Mouse (Mus musculus) heart, embryonic 13.5 days (tissue): ENCODE data around the gene Rabep1. TPM values are rescaled to one million over a fixed set of nuclear protein-coding genes. Genes with fewer than 3 reads are reported as not detected.
A peak's percentile ranks its signal among the peaks of the same experiment; 100 is the strongest.
"Not testable (repeated sequence)": the region's sequence is repeated elsewhere in the genome, so short reads cannot be mapped to it uniquely, and the experiment has no call there.

Experiments used
- ATAC-seq: fragments of 200-750 bp; cut with Nextera tagmentation; 2 replicates; pipeline ENCODE4 v1.8.0; 2017; ENCODE audit warnings: moderate TSS enrichment; ENCODE audit not compliant: insufficient number of reproducible peaks, low FRiP score, low TSS enrichment; ENCODE audit errors: extremely low read depth
- H3K27ac ChIP-seq: fragments of 300-500 bp; sonication (generic); replicated peaks from 2 replicates; pipeline ENCODE4 v1.5.1; 2015; ENCODE audit warnings: moderate library complexity, mild to moderate bottlenecking, inconsistent platforms
- H3K27me3 ChIP-seq: fragments of 300-500 bp; sonication (generic); replicated peaks from 2 replicates; pipeline ENCODE4 v1.6.1; 2015; ENCODE audit warnings: mild to moderate bottlenecking, inconsistent platforms
- H3K36me3 ChIP-seq: fragments of 300-500 bp; sonication (generic); 2 replicates; pipeline ENCODE4 v1.6.1; 2015; ENCODE audit warnings: mild to moderate bottlenecking, inconsistent platforms
- H3K4me1 ChIP-seq: fragments of 300-500 bp; sonication (generic); 2 replicates; pipeline ENCODE4 v1.6.1; 2015; ENCODE audit warnings: inconsistent platforms
- H3K4me2 ChIP-seq: fragments of 300-500 bp; sonication (generic); 2 replicates; pipeline ENCODE4 v1.6.1; 2015; ENCODE audit warnings: inconsistent platforms, mild to moderate bottlenecking, moderate library complexity
- H3K4me3 ChIP-seq: fragments of 300-500 bp; sonication (generic); 2 replicates; pipeline ENCODE4 v1.5.1; 2015; ENCODE audit warnings: moderate library complexity, mild to moderate bottlenecking, inconsistent platforms
- H3K9ac ChIP-seq: fragments of 300-500 bp; sonication (generic); 2 replicates; pipeline ENCODE4 v1.6.1; 2015; ENCODE audit warnings: inconsistent platforms, mild to moderate bottlenecking, moderate library complexity
- H3K9me3 ChIP-seq: fragments of 300-500 bp; sonication (generic); 2 replicates; pipeline ENCODE4 v1.6.1; 2016; ENCODE audit warnings: inconsistent platforms
- WGBS: fragments of 180-500 bp; shearing (Covaris S2); methylation state at CpG from one replicate; pipeline ENCODE4 v1.1.7; 2015; ENCODE audit warnings: mixed read lengths; 5-methylcytosine and 5-hydroxymethylcytosine counted together
- polyA plus RNA-seq: library from polyadenylated mRNA; unstranded; fragments of >200 nt; fragmentation: Nextera tagmentation; extraction: Ambion mirVana; gene quantifications from 2 replicates; pipeline ENCODE4 v1.2.1, GENCODE M21; 2015

The Rabep1 gene
- polyA plus RNA-seq, 1 experiment from 2014 or later = 28.3 TPM

DNA sequence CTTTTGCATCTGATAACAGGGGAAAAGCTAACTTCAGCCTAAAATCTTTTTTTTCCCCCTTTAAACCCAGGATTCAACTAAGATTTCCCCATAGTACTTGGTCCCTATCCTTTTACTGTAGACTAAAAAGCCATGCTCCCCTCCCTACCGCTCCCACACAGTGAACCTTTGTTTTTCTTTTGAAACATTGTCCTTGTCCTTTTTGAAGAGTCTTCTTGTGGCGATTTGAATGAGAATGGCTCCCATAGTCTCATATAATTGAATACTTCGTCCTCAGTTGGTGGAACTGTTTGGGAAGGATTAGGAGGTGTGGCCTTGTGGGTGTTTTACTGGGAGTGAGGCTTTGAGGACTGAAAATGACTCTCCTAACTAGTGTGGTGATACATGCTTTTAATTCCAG lies 10.7 kb upstream of the Rabep1 start:
- Histone ChIP-seq H3K4me2 (no peak overlapping the region), H3K36me3 (no peaks in the 10 kb centered on the region), H3K4me1 (no peaks in the 10 kb centered on the region), H3K4me3 (no peak overlapping the region), H3K27ac (no peak overlapping the region), H3K9ac (no peak overlapping the region), H3K9me3 (peaks cover 5% of the 10 kb centered on the region; the same call in 1 of the 2 replicates), H3K27me3 (no peaks in the 10 kb centered on the region; the same call in 1 of the 2 replicates)
- WGBS = 72% methylated on average over 3 of the region's 3 CpGs
- ATAC-seq = no peak

DNA sequence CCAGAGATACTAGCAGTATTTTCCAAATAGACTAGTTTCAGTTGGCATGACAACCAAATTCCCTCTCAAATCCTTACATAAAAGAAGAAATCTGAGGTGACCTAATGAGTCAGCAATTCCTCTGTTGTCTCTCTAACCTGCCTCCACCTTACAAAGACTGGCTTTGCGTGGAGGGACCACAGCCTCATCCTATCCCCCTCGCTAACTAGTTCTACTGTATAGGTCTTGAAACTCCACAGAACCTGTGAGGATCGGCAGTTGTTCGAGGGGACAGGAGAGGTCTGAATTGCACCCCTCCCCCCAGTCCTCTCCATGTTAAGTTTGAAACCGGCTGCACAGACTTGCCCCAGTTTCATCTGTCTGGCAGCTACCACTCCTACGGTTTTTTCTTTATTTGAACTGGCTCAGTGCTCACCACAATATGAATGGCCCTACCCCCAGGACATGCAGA lies 9.2 kb upstream of the Rabep1 start:
- Histone ChIP-seq H3K4me2 (no peak overlapping the region), H3K27me3 (no peaks in the 10 kb centered on the region; the same call in 1 of the 2 replicates), H3K9me3 (peaks cover 5% of the 10 kb centered on the region; the same call in 1 of the 2 replicates), H3K27ac (no peak overlapping the region), H3K4me3 (no peak overlapping the region), H3K36me3 (no peaks in the 10 kb centered on the region), H3K4me1 (no peaks in the 10 kb centered on the region), H3K9ac (no peak overlapping the region)
- ATAC-seq = no peak
- WGBS = 66% methylated on average over 6 of the region's 6 CpGs

DNA sequence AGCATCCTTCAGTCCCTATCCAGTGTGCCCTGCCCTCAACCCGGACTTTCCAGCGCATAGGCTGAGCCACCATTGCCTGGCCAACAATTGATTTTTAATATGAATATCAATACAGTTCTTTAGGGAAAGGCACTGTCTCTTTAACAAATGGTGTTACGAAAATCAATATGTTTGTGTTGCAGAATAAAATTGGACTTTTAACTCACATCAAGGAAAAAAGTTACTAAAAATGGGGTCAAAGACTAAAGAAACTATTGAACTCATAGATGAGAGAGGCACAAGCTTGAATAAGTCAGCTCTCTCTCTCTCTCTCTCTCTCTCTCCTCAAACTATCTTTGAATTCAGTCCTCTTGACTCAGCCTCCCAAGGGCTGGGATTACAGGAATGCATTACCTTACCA lies 7.5 kb upstream of the Rabep1 start:
- no peak overlapping the region for H3K27ac ChIP-seq
- H3K9ac ChIP-seq = no peak overlapping the region
- no peak for ATAC-seq
- peaks cover 5% of the 10 kb centered on the region; the same call in 1 of the 2 replicates for H3K9me3 ChIP-seq
- no peaks in the 10 kb centered on the region for H3K36me3 ChIP-seq
- WGBS = 85% methylated on average over 3 of the region's 3 CpGs
- H3K4me2 ChIP-seq = no peak overlapping the region
- H3K4me1 ChIP-seq = no peaks in the 10 kb centered on the region
- no peaks in the 10 kb centered on the region for H3K27me3 ChIP-seq
- H3K4me3 ChIP-seq = no peak overlapping the region

DNA sequence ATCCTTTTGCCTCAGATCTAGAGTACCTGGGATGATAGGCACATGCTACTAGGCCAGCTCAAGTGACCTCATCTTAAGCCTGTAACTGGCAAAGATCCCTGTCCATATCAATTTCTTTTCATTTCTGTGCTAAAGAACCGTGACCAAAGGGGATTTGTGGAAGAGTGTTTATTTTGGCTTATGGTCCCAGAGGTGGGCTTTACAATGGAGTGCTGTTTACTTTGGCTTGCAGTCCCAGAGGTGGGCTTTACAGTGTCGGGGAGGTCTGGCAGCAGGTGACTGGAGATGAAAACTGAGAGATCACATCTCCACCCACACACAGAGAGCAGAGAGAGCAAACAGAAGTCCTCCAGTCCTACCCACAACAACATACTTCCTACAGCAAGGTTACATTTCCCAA lies 6.0 kb upstream of the Rabep1 start:
- H3K4me2 ChIP-seq = no peak overlapping the region
- H3K9ac ChIP-seq = no peak overlapping the region
- H3K27me3 ChIP-seq = no peaks in the 10 kb centered on the region
- no peak overlapping the region for H3K4me3 ChIP-seq
- WGBS = 31% methylated on average over 2 of the region's 2 CpGs
- H3K27ac ChIP-seq = no peak overlapping the region
- peaks cover 2% of the 10 kb centered on the region for H3K4me1 ChIP-seq
- H3K9me3 ChIP-seq = peaks cover 5% of the 10 kb centered on the region; the same call in 1 of the 2 replicates
- no peak for ATAC-seq
- no peaks in the 10 kb centered on the region for H3K36me3 ChIP-seq

DNA sequence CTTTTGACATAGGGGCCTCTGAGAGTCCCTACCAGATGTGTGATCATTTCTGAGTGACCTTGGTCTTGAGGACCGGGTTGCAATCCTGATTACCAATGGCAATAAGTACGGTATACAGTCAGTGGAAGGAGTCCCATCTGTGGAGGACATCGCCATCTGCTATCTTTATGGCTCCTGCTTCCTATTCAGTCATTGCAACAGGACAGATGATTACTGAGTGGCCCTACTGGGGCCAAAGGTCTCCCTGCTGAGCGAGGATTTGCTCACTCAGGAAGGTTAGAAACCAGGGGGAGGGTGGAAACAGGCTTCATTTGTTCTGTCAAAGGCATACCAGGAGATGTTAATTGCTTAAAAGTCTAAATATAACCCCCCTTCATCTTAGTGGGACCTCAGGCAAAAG lies 1.6 kb upstream of the Rabep1 start:
- Histone ChIP-seq H3K27me3 (no peaks in the 10 kb centered on the region), H3K4me3 (no peak overlapping the region), H3K4me2 (no peak overlapping the region), H3K27ac (no peak overlapping the region), H3K9ac (no peak overlapping the region), H3K4me1 (peaks cover 24% of the 10 kb centered on the region), H3K9me3 (no peaks in the 10 kb centered on the region), H3K36me3 (no peaks in the 10 kb centered on the region)
- 63% methylated on average over 4 of the region's 4 CpGs for WGBS
- no peak for ATAC-seq

DNA sequence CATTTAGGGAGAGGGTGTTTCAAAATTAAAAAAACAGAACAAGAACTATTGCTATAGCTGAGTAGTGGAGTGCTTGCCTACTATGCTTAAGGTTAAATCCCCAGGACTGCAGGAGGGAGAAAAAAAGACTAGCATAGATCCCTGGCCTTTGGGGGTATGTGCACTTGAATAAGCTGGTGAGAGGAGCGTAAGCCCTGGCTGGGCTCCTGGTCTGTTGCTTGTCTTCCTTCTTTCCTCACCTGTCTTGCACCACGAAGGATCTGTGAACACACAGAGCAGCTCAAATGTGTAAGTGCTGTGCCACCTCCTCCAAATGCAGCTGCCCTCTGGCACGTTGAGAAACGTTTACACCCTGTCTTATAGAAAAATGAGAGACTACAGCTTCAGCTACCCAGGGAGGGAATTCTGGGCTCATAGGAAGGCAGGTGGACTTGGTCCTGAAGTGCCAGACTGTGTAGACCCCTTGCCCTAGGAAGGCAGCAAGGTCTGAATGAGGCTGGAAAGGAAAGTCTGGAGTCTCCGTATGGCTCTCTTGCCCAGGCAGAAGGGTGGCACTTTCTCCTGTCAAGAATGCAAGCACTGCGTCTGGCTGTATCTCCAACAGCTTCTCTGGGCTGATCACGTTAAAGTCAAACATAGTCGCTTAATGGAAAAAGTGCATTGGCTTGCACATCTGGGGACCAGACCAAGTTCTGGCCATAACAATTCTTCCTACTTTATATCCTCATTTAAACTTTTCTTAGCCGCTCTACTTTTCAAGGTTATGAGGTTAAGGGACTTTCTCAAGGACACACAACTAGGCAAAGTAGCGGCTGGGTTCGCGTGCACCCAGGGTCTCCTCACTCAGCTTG lies 652 bp upstream of the Rabep1 start:
- Histone ChIP-seq H3K9me3 (no peaks in the 10 kb centered on the region), H3K4me1 (peaks cover 24% of the 10 kb centered on the region), H3K36me3 (no peaks in the 10 kb centered on the region), H3K4me2 (peak overlapping the region; percentile 96), H3K27me3 (no peaks in the 10 kb centered on the region), H3K27ac (peak overlapping the region; percentile 91), H3K9ac (peak overlapping the region; percentile 98), H3K4me3 (peak overlapping the region; percentile 94)
- no peak for ATAC-seq
- 14% methylated on average over 12 of the region's 12 CpGs for WGBS

DNA sequence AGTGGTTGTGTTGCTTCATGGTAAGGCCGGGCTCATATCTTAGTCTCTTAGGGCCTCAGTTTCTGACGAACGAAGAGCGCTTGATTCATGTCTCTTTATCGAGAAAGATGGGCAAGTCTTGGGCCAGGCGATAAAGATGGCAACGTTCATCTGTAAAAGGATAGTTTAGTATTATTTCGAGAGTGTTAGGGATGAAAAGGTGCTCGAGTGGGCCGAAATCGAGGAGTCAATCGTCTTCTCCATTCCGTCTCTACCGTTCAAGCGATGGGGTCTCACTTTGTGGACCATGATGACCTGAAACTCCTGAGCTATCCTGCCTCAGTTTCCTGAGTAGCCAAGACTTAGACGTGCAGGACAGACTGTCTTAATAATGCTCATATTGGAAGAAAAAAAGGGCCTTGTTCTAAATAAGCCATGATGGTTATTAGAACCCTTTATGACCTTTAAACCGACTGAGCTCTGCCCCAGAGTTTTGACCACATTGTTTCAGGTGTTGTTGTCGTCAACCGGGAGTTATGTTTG lies 940 bp downstream of the Rabep1 start:
- no peaks in the 10 kb centered on the region for H3K9me3 ChIP-seq
- no peaks in the 10 kb centered on the region for H3K36me3 ChIP-seq
- no peaks in the 10 kb centered on the region for H3K27me3 ChIP-seq
- H3K9ac ChIP-seq = peak overlapping the region; percentile 98
- ATAC-seq = no peak
- H3K4me3 ChIP-seq = peak overlapping the region; percentile 94
- peak overlapping the region; percentile 96 for H3K4me2 ChIP-seq
- peak overlapping the region; percentile 91 for H3K27ac ChIP-seq
- peaks cover 27% of the 10 kb centered on the region for H3K4me1 ChIP-seq
- 3% methylated on average over 19 of the region's 19 CpGs for WGBS

DNA sequence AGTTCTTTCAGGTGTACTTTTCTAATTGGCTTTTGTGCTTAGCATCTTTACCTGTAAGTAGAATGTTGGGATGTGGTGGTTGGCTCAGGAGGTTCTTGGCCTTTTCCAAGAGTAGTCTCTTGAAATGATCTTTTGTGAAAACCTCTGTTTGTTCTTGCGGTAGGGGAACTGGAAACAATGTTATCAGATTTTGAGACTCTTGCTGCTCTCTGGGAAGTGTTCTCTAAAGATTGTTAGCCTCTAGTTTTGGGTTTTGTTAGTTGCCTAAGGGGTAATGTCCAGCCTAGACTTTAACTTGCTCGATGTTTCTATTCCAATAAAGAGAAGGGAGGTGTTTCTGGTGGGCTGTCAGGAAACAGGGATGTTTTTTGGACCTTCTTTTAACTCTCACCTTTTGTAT lies 1.5 kb downstream of the Rabep1 start:
- H3K4me1 ChIP-seq = peaks cover 27% of the 10 kb centered on the region
- no peaks in the 10 kb centered on the region for H3K9me3 ChIP-seq
- peak overlapping the region; percentile 96 for H3K4me2 ChIP-seq
- no peak overlapping the region for H3K27ac ChIP-seq
- H3K36me3 ChIP-seq = no peaks in the 10 kb centered on the region
- 38% methylated on average over 2 of the region's 2 CpGs for whole genome bisulfite sequencing
- H3K27me3 ChIP-seq = no peaks in the 10 kb centered on the region
- H3K4me3 ChIP-seq = peak overlapping the region; percentile 94
- H3K9ac ChIP-seq = peak overlapping the region; percentile 98
- ATAC-seq = no peak

DNA sequence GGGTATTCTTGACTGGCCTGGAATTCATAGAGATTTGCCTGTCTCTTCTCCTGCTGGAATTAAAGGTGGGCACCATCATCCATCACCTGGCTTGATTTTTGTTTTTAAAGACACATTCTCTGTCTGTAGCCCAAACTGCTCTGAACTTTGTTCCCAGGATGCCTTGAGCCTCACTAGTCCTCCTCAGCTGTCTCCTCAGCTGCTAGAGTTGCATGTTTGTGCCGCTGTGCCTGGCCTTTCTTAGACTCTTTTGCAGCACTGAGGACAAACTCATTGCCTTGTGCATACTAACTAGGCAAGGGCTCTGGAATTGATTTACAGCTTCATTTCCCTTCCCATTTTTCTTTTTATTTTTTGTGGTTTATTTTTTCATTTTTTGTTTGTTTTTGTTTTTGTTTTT lies 15.8 kb downstream of the Rabep1 start:
- Histone ChIP-seq H3K4me2 (no peak overlapping the region), H3K27ac (no peak overlapping the region), H3K27me3 (no peaks in the 10 kb centered on the region), H3K36me3 (no peaks in the 10 kb centered on the region), H3K4me1 (peaks cover 7% of the 10 kb centered on the region), H3K9ac (no peak overlapping the region), H3K9me3 (no peaks in the 10 kb centered on the region), H3K4me3 (no peak overlapping the region)
- no peak for ATAC-seq
- 90% methylated on average over 1 of the region's 1 CpGs for WGBS

DNA sequence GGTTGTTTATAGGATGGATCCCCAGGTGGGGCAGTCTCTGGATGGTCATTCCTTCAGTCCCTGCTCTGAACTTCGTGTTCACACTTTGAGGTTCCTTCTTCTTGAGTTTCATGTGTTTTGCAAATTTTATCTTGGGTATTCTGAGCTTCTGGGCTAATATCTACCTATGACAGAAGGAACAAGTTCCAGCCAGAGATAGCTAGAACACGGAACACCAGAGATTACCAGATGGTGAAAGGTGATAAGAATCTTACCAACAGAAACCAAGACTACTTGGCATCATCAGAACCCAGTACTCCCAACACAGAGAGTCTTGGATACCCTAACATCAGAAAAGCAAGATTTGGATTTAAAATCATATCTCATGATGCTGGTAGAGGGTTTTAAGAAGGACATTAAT lies 18.6 kb downstream of the Rabep1 start:
- not testable (repeated sequence) for H3K36me3 ChIP-seq, H3K4me1 ChIP-seq, H3K27ac ChIP-seq, H3K4me2 ChIP-seq, H3K9me3 ChIP-seq, H3K4me3 ChIP-seq, H3K9ac ChIP-seq, H3K27me3 ChIP-seq, ATAC-seq
- WGBS = 74% methylated on average over 2 of the region's 2 CpGs

DNA sequence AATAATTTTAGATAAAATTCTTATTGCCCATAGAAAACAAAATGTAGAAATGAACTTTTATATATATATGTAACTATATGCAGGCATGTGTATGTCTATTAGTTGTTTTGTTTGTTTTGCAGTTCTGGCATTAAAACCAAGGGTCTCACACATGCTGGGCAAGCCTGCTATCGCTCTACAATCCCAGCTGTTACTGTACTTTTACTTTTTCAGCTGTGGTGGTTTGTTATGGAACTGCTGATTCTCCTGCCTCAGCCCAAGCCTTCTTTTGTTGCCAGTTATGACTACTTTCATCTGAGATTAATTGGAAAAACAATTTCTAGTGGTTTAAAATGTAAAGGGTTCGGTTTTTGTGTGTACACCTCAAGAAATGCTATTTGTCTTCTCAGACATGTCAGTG lies 20.6 kb downstream of the Rabep1 start:
- ATAC-seq = no peak
- H3K9me3 ChIP-seq = no peaks in the 10 kb centered on the region
- no peak overlapping the region for H3K27ac ChIP-seq
- H3K4me2 ChIP-seq = no peak overlapping the region
- H3K36me3 ChIP-seq = no peaks in the 10 kb centered on the region
- H3K4me1 ChIP-seq = peaks cover 9% of the 10 kb centered on the region
- H3K9ac ChIP-seq = no peak overlapping the region
- no peaks in the 10 kb centered on the region for H3K27me3 ChIP-seq
- no peak overlapping the region for H3K4me3 ChIP-seq
- WGBS = 84% methylated on average over 2 of the region's 2 CpGs

DNA sequence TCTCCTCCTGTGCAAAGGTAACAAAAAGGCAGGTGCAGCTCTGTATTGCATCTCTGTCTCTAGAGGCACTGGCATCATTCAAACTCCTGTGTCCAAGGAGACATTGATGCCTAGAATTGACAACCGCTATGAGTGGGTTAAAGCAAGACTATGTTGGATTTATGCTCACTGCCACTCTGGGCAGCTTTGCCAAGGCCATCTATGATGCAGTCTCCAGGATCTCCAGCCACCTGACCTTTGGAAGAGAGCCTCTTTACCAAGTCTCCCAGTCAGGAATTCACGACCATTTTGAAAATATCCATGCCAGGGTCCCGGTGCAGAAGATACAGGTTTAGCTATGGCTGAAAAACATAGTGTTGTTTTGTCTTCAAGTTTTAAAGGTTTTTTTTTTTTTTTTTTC lies 24.7 kb downstream of the Rabep1 start:
- Histone ChIP-seq H3K9ac (no peak overlapping the region), H3K4me1 (peaks cover 31% of the 10 kb centered on the region), H3K36me3 (no peaks in the 10 kb centered on the region), H3K27me3 (no peaks in the 10 kb centered on the region), H3K27ac (no peak overlapping the region), H3K4me3 (no peak overlapping the region), H3K9me3 (no peaks in the 10 kb centered on the region), H3K4me2 (no peak overlapping the region)
- 78% methylated on average over 3 of the region's 3 CpGs for WGBS
- ATAC-seq = no peak
